Mouse (Mus musculus) heart, postnatal 25 days (tissue): ENCODE results near the gene Aldoc. TPM values are rescaled to one million over a fixed set of nuclear protein-coding genes. Genes with fewer than 3 reads are reported as not detected.
"Not testable (repeated sequence)": the region's sequence is repeated elsewhere in the genome, so short reads cannot be mapped to it uniquely, and the experiment has no call there.

ENCODE experiments used
- DNase-seq: peaks from one replicate; pipeline ENCODE4 v3.0.0; 2022; ENCODE audit warnings: low spot score
- intact Hi-C: fragments of 180-260 bp; cut with DNase I; formaldehyde crosslinking; loops from one replicate; pipeline ENCODE4 v1.15.1; 2025
- total RNA-seq, 2 experiments: library from RNA; stranded (reverse); gene quantifications; 2 replicates each; pipeline ENCODE4 v1.2.3; 2021

The Aldoc gene
- total RNA-seq, result under 1 TPM; 0.50 to 0.52 TPM

DNA sequence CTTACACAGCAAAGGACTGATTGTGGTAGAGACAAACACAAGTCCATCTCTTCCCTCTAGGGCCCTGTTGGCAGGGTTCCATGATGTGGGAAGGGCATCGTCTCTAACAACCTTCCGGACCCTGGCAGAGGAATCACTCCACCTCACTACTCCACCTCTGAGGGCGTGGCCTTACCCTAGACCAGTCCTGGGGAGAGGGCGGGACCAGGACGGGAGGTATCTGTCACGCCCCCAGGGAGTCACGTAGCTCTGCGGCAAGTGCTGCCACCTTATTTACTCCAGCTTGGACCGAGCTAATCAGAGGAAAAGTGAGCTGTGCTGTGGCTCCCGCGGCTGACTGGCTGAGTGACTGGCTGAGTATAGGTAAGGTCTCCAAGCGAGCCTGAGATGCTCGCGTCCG lies at the start of gene Aldoc:
TSS of gene Aldoc (plus strand) at position 109 of the 400 bp plus-strand sequence.
- intact Hi-C loops, result no loop called here

DNA sequence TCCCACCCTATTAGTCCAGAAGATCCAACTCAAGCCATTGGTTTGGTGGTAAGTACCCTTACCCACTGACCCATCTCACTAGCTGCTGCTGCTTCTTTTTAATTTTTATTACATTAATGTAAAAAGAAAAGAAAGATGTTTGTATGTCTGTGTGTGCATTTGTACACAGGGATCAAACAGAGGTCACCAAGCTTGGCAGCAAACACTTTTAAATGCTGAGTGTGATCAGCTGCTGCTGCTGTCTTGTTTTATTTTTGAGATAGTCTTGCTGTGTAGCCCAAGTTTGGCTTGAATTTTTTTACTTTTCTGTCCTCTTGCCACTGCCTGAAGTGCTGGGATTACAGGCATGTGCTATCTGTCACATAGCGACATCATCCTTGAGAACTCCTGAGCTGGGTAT lies 47.2 kb upstream of the Aldoc start:
- no peak for DNase-seq
- intact Hi-C loops, result no loop called here

More for the DNA sequence above, at the start of gene Aldoc:
- DNase-seq, result peak; percentile 46

DNA sequence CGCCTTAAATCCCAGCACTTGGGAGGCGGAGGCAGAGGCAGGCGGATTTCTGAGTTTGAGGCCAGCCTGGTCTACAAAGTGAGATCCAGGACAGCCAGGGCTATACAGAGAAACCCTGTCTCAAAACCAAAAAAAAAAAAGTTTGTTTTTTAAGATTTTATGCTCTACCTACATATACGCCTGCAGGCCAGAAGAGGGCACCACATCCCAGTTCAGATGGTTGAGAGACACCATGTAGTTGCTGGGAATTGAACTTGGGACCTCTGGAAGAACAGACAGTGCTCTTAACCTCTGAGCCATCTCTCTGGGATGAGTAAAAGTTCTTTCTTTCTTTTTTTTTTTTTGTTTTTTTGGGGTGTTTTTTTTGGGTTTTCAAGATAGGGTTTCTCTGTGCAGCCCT lies 46.6 kb upstream of the Aldoc start:
- intact Hi-C loops, DNase-seq: not testable (repeated sequence)

DNA sequence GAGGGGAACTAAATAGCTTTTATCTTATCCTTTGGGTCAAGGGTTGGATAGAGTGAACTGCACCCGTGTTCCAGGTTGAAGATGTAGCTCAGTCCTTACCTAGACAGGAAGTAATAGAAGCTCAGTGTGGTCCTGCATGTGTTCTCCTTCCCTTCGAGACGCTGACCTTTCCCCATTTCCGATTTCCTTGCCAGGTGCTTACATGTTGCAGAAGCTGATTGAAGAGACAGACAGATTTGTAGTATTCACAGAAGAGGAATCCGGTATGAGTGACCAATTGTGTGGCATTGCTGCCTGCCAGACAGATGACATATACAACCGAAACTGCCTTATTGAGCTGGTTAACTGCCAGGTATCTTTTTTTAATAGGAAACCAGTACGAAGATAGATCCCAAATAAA lies 43.9 kb upstream of the Aldoc start:
- no peak for DNase-seq
- intact Hi-C loops, result no loop called here

DNA sequence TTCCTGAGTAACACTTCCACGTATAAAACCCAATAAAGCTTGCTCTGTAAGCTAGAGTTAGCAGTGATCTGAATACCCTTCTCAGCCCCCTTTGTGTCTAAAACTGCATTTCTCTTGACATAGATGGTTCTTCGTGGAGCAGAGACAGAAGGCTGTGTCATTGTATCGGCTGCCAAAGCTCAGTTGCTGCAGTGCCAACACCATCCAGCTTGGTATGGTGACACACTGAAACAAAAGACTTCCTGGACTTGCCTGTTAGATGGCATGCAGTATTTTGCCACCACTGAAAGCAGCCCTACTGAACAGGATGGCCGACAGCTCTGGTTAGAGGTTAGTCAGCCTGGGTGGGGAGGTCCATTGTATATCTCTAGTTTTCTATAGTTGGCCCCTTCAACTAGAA lies 43.2 kb upstream of the Aldoc start:
- DNase-seq, result no peak
- intact Hi-C loops, result no loop called here

DNA sequence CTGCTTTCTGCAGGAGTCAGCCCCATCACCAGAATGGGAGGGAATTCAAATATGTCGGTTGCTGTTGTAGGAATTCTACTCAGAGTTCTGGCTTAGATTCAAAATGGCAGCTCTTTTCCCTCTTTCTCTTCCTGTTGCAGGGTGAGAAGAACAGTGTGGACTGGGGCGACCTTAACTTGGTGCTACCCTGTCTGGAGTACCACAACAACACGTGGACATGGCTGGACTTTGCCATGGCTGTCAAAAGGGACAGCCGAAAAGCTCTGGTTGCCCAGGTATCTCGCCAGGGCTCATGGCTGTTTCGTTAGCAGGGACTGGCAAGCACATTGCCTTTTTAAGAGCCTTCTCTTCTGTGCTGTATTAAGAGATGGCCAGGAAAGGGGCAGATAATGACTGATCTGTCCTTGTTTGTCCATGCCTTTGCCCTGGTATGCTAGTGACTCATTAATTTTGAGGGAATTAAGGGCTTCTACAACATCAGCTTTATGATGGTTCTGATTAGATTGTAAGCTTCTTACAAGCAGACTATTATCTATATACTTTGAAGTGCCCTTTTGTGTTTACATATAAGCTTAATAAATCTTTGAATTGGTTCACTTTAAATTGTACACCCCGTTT lies 33.5 kb upstream of the Aldoc start:
- intact Hi-C loops, result no loop called here
- no peak for DNase-seq

DNA sequence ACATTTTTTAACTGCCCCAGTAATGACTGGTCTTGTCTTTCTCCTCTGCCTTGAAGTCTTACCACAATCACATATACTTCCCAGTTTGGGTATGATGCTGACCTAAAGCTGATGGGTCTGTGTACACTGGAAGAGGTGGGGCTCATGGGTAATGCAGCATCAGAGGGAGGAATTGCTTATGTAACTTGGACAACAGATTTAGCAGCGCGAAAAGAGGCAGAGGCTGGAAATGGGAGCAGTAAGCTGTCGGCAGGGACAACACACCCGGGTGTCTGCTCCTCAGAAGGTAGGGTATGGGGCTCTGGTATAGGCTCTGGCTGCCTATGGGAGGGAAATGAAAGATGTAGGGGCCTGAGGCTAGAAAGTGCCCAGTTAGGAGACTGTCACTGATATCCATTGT lies 32.1 kb upstream of the Aldoc start, which contains the start of gene BC030499:
TSS of gene BC030499 (plus strand) at position 188 of the 400 bp plus-strand sequence.
- no peak for DNase-seq
- intact Hi-C loops, result no loop called here

DNA sequence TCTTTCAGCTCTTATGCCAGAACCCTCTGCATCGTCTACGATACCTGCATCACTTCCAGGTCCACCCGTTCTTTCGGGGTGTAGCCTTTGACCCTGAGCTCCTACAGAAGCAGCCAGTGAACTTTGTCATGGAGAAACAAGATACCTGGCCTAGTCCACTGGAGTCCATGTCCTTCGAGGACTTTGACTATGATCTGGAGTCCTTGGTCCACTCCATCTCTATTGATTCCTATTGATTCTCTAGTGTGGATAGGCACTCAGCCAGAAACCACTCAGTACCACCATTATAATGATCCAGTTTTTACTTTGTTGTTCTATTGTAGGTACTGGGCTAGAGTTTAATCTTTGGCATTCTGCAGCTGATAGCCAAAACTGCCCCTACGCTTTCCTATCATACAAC lies 28.2 kb upstream of the Aldoc start:
- intact Hi-C loops, result no loop called here
- no peak for DNase-seq

DNA sequence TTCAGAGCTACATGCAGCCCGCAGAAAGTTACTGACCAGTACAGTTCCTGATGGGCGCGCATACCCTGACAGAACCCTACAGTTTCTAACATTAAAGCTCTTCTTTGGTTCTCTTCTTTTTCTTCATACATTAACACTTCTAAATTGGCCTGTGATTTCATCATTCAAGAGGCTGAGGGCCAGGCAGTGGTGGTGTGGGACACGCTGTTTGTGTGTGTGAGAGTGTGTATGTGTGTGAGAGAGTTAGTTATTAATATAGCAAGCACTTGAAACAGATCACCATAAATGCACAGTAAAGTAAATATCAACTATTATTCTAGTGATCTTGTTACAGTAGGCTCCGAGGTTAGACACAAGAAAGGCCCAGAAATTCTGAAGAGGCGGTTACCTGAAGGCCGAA lies 21.9 kb upstream of the Aldoc start:
- no peak for DNase-seq
- intact Hi-C loops, result no loop called here

DNA sequence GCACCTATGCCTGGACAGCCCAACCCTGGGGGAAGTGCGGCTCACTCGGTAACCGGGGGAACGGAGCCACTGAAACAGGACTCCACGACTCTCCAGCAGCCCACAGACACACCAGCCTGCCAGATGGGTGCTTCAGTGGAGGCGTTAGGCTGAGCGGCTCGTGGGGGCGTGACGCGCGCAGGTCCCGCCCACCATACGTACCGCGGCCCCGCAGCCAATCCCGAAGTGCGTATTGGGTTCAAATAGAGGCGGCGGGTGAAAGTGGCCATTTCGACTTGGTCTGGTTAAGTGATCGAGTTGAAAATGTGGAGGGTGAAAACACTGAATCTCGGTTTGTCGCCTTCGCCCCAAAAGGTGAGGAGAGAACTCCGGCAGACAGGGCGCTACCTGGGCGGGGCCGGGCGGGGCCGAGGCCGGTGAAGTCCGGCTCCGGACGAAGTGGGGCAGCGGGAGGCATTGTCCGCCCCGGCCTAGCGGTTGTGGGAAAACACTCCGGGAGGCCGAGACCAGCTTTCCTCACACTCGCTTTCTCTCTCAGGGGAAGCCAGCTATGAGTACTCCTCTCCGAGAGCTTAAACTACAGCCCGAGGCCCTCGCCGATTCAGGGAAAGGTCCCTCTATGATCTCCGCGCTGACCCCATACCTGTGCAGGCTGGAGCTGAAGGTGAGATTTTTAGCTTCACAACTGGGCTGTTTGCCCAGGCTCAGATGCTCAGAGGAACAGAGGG lies 21.2 kb upstream of the Aldoc start, which contains the start of gene Spag5:
TSS of gene Spag5 (plus strand) at position 173 of the 728 bp plus-strand sequence.
- intact Hi-C loops, result no loop called here

DNA sequence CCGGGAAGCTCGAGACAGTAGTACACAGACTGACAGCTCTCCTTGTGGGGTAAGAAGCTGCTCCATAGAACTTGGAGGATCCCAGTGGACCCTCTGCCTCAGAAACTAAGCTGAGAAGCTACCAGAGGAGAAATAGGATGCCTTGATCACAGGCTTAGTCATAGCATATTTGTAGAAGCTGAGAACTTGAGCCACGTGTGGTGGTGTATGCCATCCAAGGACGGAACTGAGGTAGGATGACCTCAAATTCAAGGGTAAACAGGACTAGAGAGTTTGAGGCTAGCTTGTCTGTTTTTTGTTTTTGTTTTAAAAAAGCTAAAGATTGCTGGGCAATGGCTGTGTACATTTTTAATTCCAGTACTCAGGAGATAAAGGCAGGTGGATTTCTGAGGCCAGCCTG lies 17.5 kb upstream of the Aldoc start:
- no peak for DNase-seq

More for the DNA sequence above, 21.2 kb upstream of the Aldoc start, which contains the start of gene Spag5:
- peak; percentile 78 for DNase-seq

DNA sequence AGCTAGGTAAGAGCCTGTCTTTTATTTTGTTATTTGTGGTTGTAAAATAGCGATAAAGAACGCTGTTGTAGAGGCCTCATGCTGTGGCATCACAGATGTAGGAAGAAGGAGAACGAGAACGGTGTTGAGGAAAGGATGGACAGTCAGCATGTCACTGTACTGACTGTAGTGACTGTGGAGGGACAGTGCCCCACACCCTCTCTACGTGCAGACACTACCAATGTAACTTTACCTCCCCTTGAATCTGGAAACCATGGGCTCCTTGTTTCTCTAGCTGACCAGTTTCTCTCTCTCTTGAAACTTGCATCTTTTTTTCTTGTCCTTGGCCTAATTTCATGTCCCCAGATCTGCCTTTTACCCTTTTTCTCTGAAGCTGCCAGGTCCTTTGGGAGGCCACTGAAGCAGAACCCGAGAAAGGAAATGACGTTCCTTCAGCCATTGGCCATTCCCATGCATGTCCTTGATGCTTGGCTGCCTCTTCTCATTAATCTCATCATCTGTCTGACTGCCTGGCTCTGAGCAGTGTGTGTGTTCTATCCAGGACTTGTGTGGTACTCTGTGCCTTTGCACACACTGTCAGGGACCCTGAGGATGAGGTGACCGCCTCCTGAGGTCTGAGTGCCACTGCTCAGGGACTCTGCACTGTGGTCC lies 11.8 kb upstream of the Aldoc start:
- DNase-seq, result no peak
- intact Hi-C loops, result no loop called here

More for the DNA sequence above, 17.5 kb upstream of the Aldoc start:
- intact Hi-C loops, result no loop called here

DNA sequence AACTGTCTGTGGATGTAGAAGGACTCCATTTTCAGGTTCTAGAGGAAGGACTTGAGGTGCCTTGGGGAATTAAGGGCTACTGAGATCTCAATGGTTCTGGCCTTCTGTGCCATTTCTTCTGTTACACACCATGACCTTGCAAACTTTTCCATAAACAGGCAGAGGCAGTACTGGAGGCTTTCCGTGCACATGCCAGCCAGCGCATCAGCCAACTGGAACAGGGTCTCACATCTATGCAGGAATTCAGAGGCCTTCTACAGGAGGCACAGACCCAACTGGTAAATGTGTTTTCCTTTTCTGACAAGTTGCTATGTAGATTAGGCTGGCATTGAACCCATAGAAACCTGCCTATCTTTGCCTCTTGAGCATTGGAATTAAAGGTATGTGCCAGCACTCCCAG lies 9.1 kb upstream of the Aldoc start:
- DNase-seq, result no peak
- intact Hi-C loops, result no loop called here

DNA sequence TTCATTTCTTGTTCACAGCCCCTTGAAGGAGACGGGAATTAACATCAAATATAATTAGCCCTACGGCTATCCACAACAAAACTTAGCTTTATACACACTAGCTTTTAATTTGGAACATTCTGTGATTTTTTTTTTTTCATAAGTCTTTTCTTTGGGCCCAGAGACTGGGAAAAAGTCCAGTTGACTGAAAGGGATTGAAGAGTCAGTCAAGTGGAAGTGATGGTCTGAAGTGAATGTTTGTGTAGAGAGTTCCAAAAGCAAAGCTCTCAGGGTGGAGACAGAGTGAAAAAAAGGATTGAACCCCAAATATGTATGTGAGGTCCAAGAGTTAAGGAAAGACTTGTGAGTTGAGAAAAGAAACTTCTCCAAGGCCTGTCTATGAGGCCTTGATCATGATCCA lies 4.4 kb upstream of the Aldoc start:
- intact Hi-C loops, result no loop called here
- DNase-seq, result no peak

DNA sequence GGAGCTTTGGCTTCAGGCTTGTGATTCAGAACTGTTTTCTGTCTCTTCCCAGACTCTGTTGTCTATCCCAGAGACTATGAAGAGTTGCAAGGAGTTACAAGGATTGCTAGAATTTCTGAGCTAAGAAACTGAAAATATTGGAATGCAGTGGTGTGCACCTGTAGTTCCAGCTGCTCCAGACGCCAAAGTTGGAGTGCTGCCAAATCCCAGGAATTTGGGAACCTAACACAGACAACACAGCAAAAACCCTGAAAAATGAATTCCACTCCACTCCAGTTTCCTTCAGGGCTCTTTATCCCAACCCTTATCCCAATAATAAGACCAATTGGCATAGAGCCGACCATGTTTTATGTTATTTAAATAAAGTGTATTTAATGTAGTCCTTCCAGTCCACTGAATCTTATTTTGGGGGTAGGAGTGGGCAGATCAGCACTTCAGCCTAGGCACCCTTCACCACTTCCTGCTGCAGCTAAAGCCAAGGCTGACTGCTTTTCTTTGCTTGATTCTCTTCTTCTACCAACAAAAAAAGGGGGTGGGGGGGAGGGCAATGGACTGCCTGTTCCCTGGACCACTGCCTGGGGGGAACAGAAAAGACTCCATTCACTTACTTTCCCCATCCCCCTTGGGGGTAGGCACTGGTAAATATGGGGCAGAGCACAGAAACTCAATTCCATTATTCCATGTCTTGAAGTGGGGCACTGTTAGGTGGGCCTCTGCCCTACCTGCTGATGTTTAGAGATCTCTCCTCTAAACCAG lies 514 bp upstream of the Aldoc start:
- intact Hi-C loops, result no loop called here
- DNase-seq, result no peak

DNA sequence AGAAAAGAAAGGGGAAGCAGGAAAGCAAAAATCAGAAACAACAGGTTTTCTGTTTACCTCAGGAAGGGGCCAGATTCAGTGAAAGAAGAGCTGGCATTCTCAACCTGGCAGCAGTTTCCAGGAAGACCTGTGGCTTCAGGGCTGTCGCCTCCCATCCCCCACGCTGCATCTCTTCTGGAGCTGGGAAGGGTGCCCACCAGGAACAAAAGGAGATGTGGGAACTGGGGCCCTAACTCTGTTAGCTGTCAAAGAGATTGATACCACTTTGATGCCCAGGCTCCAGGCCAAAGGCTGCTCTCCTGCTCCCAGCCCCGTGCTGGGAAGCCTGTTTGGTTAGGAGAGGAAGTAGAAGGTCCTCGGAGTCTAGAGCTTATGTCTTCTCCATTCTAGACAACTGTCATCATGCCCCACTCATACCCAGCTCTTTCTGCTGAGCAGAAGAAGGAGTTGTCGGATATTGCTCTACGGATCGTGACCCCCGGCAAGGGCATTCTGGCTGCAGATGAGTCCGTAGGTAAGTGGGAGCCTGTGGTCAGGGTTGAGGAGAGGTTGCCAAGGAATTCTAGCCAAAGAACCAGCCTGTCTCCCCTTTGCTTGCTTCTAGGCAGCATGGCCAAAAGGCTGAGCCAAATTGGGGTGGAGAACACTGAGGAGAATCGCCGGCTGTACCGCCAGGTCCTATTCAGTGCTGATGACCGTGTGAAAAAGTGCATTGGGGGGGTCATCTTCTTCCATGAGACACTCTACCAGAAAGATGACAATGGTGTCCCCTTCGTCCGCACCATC lies 1.4 kb downstream of the Aldoc start:
- intact Hi-C loops, result no loop called here
- no peak for DNase-seq

DNA sequence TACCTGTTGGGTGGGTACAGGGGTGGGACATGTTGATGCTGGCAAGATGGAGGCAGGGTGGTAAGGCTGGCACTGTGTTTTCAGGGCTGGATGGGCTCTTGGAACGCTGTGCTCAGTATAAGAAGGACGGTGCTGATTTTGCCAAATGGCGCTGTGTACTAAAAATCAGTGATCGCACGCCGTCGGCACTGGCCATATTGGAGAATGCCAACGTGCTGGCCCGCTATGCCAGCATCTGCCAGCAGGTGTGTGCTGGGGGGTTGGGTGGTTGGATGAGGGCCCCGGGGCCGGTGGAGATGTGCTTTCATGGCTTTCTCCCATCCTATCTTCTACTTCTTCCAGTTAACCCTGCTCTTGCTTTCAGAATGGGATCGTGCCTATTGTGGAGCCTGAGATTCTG lies 2.2 kb downstream of the Aldoc start:
- DNase-seq, result no peak
- intact Hi-C loops, result no loop called here

DNA sequence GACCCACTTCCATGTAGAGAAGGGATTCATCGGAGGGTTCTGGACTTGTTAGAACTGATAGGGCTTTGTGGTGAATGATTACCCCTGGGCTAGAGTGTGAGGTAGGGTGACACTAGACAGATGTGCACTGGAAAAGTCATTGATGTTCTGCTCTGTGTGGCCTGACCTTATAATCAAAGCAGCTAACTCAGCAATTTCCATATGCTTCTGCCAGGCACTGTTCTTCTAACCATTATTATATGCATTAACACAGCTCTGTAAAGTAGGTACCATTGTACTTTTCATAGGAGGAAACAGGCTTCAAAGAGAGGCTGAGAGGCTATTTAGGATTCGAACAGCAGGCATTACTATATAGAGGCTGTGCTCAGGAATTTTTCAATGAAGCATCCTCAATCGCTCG lies 4.4 kb downstream of the Aldoc start:
- no peak for DNase-seq
- intact Hi-C loops, result no loop called here

DNA sequence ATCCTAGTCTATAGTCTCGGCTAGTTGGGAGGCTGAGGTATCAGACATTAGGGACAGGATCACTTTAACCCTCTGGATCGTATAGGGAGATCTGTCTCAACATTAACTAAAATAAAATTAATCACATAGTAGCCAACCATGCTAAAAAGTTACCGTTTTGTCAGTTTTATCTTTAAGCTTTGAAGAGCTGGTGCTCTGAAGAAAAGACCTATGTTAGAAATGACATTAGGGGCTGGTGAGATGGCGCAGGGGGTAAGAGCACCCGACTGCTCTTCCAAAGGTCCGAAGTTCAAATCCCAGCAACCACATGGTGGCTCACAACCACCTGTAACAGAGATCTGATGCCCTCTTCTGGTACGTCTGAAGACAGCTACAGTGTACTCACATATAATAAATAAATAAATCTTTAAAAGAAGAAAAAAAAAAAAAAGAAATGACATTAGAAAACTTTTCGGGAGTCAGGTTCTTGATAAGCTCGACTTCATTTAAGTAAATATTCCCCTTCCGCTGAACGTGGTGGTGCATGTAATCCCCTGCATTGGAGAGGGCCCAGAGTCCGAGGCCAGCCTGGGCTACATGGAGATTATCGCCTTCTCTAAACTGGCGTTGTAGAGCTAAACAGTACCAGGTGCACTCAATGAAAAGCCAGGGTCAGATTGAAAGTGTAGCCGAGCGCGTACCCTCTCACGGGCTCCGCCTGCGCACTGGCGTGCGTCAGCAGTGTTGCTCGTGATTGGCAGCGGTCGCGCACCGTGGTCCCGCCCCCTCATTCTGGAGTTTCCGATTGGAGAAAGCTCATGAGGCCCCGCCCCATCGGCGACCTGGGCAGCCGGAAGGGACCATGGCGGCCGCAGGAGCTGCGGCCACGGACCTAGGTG lies 5.1 kb downstream of the Aldoc start, which contains the start of gene Pigs:
TSS of gene Pigs (plus strand) at position 782 of the 878 bp plus-strand sequence.
- peak; percentile 93 for DNase-seq
- intact Hi-C loops, result no loop called here
